Mouse (Mus musculus): ENCODE results near the gene Il1rl1. TPM values are rescaled to one million over a fixed set of nuclear protein-coding genes. Genes with fewer than 3 reads are reported as not detected.

Il1rl1 gene
- total and polyA plus RNA-seq, 3 experiments = 44.4 to 68.4 TPM; not detected in 1

DNA sequence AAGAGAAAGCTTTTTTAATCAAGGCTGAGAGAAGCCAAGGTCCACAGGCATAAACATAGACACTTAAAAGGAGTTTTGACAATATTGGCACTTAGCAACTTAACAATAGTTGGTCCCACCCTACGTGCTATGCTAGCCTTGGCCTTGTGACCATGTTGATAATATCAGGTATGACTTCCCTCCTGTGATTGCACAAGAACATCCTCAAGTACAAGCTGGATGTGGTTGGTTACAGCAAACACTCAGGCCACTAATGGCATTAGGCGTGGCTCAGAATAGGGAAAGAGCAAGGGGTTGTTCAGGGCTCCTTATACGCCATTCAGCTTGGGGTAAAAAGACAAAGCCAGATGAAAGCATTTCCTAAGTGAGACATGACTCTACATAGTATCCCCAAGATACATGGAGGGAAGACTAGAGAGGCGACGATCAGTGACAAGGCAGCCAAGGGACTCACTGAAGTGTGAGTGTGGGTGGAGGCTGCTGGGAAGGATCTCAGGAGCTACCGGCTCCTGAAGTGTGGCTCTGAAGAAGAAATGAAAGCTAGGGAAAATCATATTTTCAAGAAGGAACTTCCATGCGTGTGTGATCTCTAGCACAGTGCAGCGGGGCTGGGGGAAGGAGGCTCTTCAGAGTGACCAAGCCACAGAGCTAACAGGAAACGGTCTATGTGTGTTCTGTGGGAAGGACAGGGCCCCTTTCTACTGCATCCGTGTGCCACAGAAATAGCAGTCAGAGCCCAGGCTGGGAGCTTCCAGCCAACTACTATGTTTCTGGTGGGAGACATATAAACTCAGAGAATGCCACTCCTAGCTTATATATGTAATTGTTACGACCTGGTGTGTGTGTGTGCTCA is 72.4 kb downstream of the Il1rl1 start:
- Histone ChIP-seq H3K4me1 (ENCODE audit: control insufficient read depth in 1 of 2, insufficient read depth in 2 of 2, low read length in 2 of 2) (no peaks in the 10 kb centered on the region), H3K9ac (ENCODE audit: control insufficient read depth, low read depth, low read length, poor library complexity, severe bottlenecking) (no peak overlapping the region), H3K36me3 (ENCODE audit: control insufficient read depth in 1 of 2, insufficient read depth in 2 of 2, low read length in 2 of 2) (no peaks in the 10 kb centered on the region), H3K79me2 (ENCODE audit: control insufficient read depth, insufficient read depth, low read length, poor library complexity) (no peaks in the 10 kb centered on the region), H3K9me3 (replicated peaks; ENCODE audit: insufficient read depth, low read length) (no peaks in the 10 kb centered on the region), H3K27me3 (ENCODE audit: control insufficient read depth in 1 of 2, insufficient read depth in 2 of 2, low read length in 2 of 2) (peaks cover 0 to 1% of the 10 kb centered on the region in 2 experiments; a peak in 1 of 4 replicates), H3K27ac (ENCODE audit: control insufficient read depth, low read depth, low read length) (no peak overlapping the region), H3K4me3 (ENCODE audit: control insufficient read depth in 1 of 2, insufficient read depth in 1 of 2, low read depth in 2 of 2, low read length in 2 of 2) (no peak overlapping the region)
- TF ChIP-seq CHD2 (IDR thresholded peaks at IDR 0.05; ENCODE audit: low read length) (no peak), HCFC1 (IDR thresholded peaks at IDR 0.05; ENCODE audit: low read depth, low read length) (no peak), ZMIZ1 (IDR thresholded peaks at IDR 0.05; ENCODE audit: low read depth, low read length) (no peak), POLR2AphosphoS2 (IDR thresholded peaks at IDR 0.05; ENCODE audit: low read length) (no peak), E2F4 (IDR thresholded peaks at IDR 0.05; ENCODE audit: borderline replicate concordance, low read depth, low read length) (no peak), ELF1 (IDR thresholded peaks at IDR 0.05; ENCODE audit: low read depth, low read length) (no peak), JUND (IDR thresholded peaks at IDR 0.05; ENCODE audit: low read depth, low read length) (no peak), ZNF384 (IDR thresholded peaks at IDR 0.05; ENCODE audit: low read depth, low read length) (no peak), SMC3 (IDR thresholded peaks at IDR 0.05; ENCODE audit: low read depth, low read length) (no peak), ETS1 (IDR thresholded peaks at IDR 0.05; ENCODE audit: low read depth, low read length) (no peak), USF1 (IDR thresholded peaks at IDR 0.05; ENCODE audit: low read depth, low read length) (no peak), MYC (IDR thresholded peaks at IDR 0.05; ENCODE audit: low read depth, low read length) (no peak), RAD21 (IDR thresholded peaks at IDR 0.05; ENCODE audit: low read depth, low read length) (no peak), TAL1 (IDR thresholded peaks at IDR 0.05; ENCODE audit: low read length) (no peak), CHD1 (IDR thresholded peaks at IDR 0.05; ENCODE audit: low read depth, low read length) (no peak), UBTF (IDR thresholded peaks at IDR 0.05; ENCODE audit: borderline replicate concordance, insufficient read depth, low read depth, low read length) (no peak), MAX (IDR thresholded peaks at IDR 0.05; ENCODE audit: low read length) (no peak)
- no peak for DNase-seq (ENCODE audit: low read depth, low spot score)

DNA sequence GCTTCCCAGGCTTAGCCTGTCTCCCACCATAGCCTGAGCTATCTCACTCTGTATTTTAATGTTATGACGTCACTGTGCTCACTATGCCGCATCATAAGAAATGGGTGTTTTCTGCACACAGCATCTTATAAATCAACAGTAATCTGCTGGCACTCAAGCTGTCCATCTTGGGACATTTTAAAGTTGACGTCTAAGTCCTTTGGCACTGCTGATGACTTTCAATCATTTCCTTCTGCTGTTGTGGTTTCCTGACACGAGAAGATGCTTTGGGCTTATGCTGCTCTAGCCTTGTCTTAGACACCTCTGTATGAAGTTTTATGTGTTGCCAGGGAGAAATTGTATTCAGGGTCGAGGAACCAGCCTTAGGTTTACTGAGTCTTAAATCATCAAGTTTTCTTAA is 75.2 kb downstream of the Il1rl1 start:
- Histone ChIP-seq H3K4me3 (ENCODE audit: control insufficient read depth in 1 of 2, insufficient read depth in 1 of 2, low read depth in 2 of 2, low read length in 2 of 2) (no peak overlapping the region), H3K79me2 (ENCODE audit: control insufficient read depth, insufficient read depth, low read length, poor library complexity) (no peaks in the 10 kb centered on the region)

More for the DNA sequence above, 75.2 kb downstream of the Il1rl1 start:
- no peaks in the 10 kb centered on the region for H3K36me3 ChIP-seq (ENCODE audit: control insufficient read depth in 1 of 2, insufficient read depth in 2 of 2, low read length in 2 of 2)
- no peaks in the 10 kb centered on the region for H3K4me1 ChIP-seq (ENCODE audit: control insufficient read depth in 1 of 2, insufficient read depth in 2 of 2, low read length in 2 of 2)
- H3K9ac ChIP-seq (ENCODE audit: control insufficient read depth, low read depth, low read length, poor library complexity, severe bottlenecking) = no peak overlapping the region
- TF ChIP-seq KAT2A (conservative IDR thresholded peaks at IDR 0.05; ENCODE audit: low read depth, low read length) (no peak), MAX (IDR thresholded peaks at IDR 0.05; ENCODE audit: low read length) (no peak), ZMIZ1 (IDR thresholded peaks at IDR 0.05; ENCODE audit: low read depth, low read length) (no peak), MAZ (IDR thresholded peaks at IDR 0.05; ENCODE audit: low read depth, low read length) (no peak), SIN3A (IDR thresholded peaks at IDR 0.05; ENCODE audit: low read length) (no peak), RAD21 (IDR thresholded peaks at IDR 0.05; ENCODE audit: low read depth, low read length) (no peak), ELF1 (IDR thresholded peaks at IDR 0.05; ENCODE audit: low read depth, low read length) (no peak), TAL1 (IDR thresholded peaks at IDR 0.05; ENCODE audit: low read length) (no peak)
- H3K9me3 ChIP-seq (replicated peaks; ENCODE audit: insufficient read depth, low read length) = no peaks in the 10 kb centered on the region
- no peak for DNase-seq (ENCODE audit: low read depth, low spot score)
- H3K27ac ChIP-seq (ENCODE audit: control insufficient read depth, low read depth, low read length) = no peak overlapping the region
- H3K27me3 ChIP-seq (ENCODE audit: control insufficient read depth in 1 of 2, insufficient read depth in 2 of 2, low read length in 2 of 2) = peaks cover 0 to 1% of the 10 kb centered on the region in 2 experiments; a peak in 1 of 4 replicates

Other genes starting within 250 kb of the Il1rl1 start
- gene Il1r1, start 204.5 kb upstream of the Il1rl1 start, total RNA-seq (2012; rRNA removed) = 1.4 and 1.5 TPM in 2 replicates
- 1 to 10 TPM in 1 of 2 experiments, not detected in 1; 3.1 TPM for gene Il1r1, start 204.5 kb upstream of the Il1rl1 start, polyA plus RNA-seq (2012; ENCODE audit: insufficient read depth in 1 of 2, insufficient read length in 2 of 2, low read depth in 1 of 2, low replicate concordance in 2 of 2, missing spikeins in 1 of 2)
- gene Il1rl2, start 105.0 kb upstream of the Il1rl1 start, total RNA-seq (2012; rRNA removed) = 0.07 and 0.08 TPM in 2 replicates
- gene Il1rl2, start 105.0 kb upstream of the Il1rl1 start, polyA plus RNA-seq (2012; ENCODE audit: insufficient read depth in 1 of 2, insufficient read length in 2 of 2, low read depth in 1 of 2, low replicate concordance in 2 of 2, missing spikeins in 1 of 2) = under 1 TPM in 1 of 2 experiments, not detected in 1; 0.04 TPM
- 0.08 TPM in 1 of 2 replicates, not detected in the other for gene Il18r1, start 36.0 kb downstream of the Il1rl1 start, total RNA-seq (2012; rRNA removed)
- gene Il18r1, start 36.0 kb downstream of the Il1rl1 start, polyA plus RNA-seq (2012; ENCODE audit: insufficient read depth in 1 of 2, insufficient read length in 2 of 2, low read depth in 1 of 2, low replicate concordance in 2 of 2, missing spikeins in 1 of 2) = under 1 TPM in 1 of 2 experiments, not detected in 1; 0.10 TPM
- not detected in 2 replicates for gene Il18rap, start 85.8 kb downstream of the Il1rl1 start, total RNA-seq (2012; rRNA removed)
- gene Il18rap, start 85.8 kb downstream of the Il1rl1 start, polyA plus RNA-seq (2012; ENCODE audit: insufficient read depth in 1 of 2, insufficient read length in 2 of 2, low read depth in 1 of 2, low replicate concordance in 2 of 2, missing spikeins in 1 of 2) = not detected
- not detected in 2 replicates for gene Slc9a4, start 150.5 kb downstream of the Il1rl1 start, total RNA-seq (2012; rRNA removed)
- not detected for gene Slc9a4, start 150.5 kb downstream of the Il1rl1 start, polyA plus RNA-seq (2012; ENCODE audit: insufficient read depth in 1 of 2, insufficient read length in 2 of 2, low read depth in 1 of 2, low replicate concordance in 2 of 2, missing spikeins in 1 of 2)

Measured in MEL (cell line).